Mouse (Mus musculus) T-cell, adult 66 days (primary cell): ENCODE data around the gene Coq8b. TPM values are rescaled to one million over a fixed set of nuclear protein-coding genes. Genes with fewer than 3 reads are reported as not detected.

Experiments
- total RNA-seq, 2 experiments: library from RNA; stranded (reverse); gene quantifications; 3 replicates in 1 of 2; 4 replicates in 1 of 2; pipeline ENCODE4 v1.2.4; 2023

The Coq8b gene
- 10 to 100 TPM; 14.7 to 22.1 TPM for total RNA-seq

GRCm38 (mm10) chr7:27232781-27233281 is at the start of gene Coq8b:
Gene Coq8b, plus strand, starts transcription at chr7:27233023.

GRCm38 (mm10) chr7:27195681-27196611 is 36.9 kb upstream of the Coq8b start, which contains the start of the genes BC024978 and Snrpa:
Gene BC024978, plus strand, starts transcription at chr7:27195781.
Gene Snrpa, minus strand, starts transcription at chr7:27196271.

GRCm38 (mm10) chr7:27228281-27228821 is 4.5 kb upstream of the Coq8b start, which contains the start of gene Itpkc:
Gene Itpkc, minus strand, starts transcription at chr7:27228661.

GRCm38 (mm10) chr7:27258205-27258899 is 25.5 kb downstream of the Coq8b start, which contains the start of gene Numbl:
Gene Numbl, plus strand, starts transcription at chr7:27258433.

Other genes starting within 250 kb of the Coq8b start
- not detected for gene Cyp2a12, start 203.9 kb upstream of the Coq8b start, total RNA-seq
- gene Cyp2f2, start 113.1 kb upstream of the Coq8b start, total RNA-seq = not detected
- not detected for gene Cyp2t4, start 79.3 kb upstream of the Coq8b start, total RNA-seq
- 10 to 100 TPM; 86.3 to 86.7 TPM for gene Egln2, start 66.2 kb upstream of the Coq8b start, total RNA-seq
- 10 to 100 TPM; 91.2 to 94.2 TPM for gene Rab4b, start 54.1 kb upstream of the Coq8b start, total RNA-seq
- not detected for gene Gm21983, start 51.9 kb upstream of the Coq8b start, total RNA-seq
- under 1 TPM in 1 of 2 experiments, not detected in 1; 0.80 TPM for gene Mia, start 51.9 kb upstream of the Coq8b start, total RNA-seq
- gene BC024978, start 37.2 kb upstream of the Coq8b start, total RNA-seq = 10 to 100 TPM; 16.2 to 19.2 TPM
- gene Snrpa, start 36.8 kb upstream of the Coq8b start, total RNA-seq = 10 to 100 TPM; 69.5 to 79.4 TPM
- 10 to 100 TPM; 14.9 TPM for gene Itpkc, start 4.4 kb upstream of the Coq8b start, total RNA-seq
- 1 to 10 TPM; 2.2 to 3.0 TPM for gene Numbl, start 25.4 kb downstream of the Coq8b start, total RNA-seq
- gene Ltbp4, start 104.7 kb downstream of the Coq8b start, total RNA-seq = under 1 TPM; 0.56 to 0.90 TPM
- 10 to 100 TPM; 80.3 to 82.3 TPM for gene Shkbp1, start 123.0 kb downstream of the Coq8b start, total RNA-seq
- gene Gm20479, start 124.4 kb downstream of the Coq8b start, total RNA-seq = 1 to 10 TPM; 1.4 to 6.8 TPM
- gene Sptbn4, start 214.7 kb downstream of the Coq8b start, total RNA-seq = not detected
- 10 to 100 TPM; 11.0 to 13.4 TPM for gene Blvrb, start 215.0 kb downstream of the Coq8b start, total RNA-seq
- 10 to 100 TPM; 13.1 to 15.4 TPM for gene Sertad3, start 240.7 kb downstream of the Coq8b start, total RNA-seq